Mouse (Mus musculus) cortical plate, adult 2 months (tissue): ENCODE results near the gene Clec2l.

ENCODE experiments used
- CTCF ChIP-seq: fragments of 200-500 bp; IDR thresholded peaks from 2 replicates; pipeline ENCODE4 v1.5.1; 2011; ENCODE audit warnings: mild to moderate bottlenecking, control low read depth, low read length; ENCODE audit not compliant: insufficient read depth; ENCODE audit errors: extremely low read depth
- POLR2A ChIP-seq: fragments of 200-500 bp; IDR thresholded peaks from 2 replicates; pipeline ENCODE4 v1.6.1; 2011; ENCODE audit warnings: mild to moderate bottlenecking, low read length, control low read depth; ENCODE audit not compliant: insufficient read depth; ENCODE audit errors: extremely low read depth

DNA sequence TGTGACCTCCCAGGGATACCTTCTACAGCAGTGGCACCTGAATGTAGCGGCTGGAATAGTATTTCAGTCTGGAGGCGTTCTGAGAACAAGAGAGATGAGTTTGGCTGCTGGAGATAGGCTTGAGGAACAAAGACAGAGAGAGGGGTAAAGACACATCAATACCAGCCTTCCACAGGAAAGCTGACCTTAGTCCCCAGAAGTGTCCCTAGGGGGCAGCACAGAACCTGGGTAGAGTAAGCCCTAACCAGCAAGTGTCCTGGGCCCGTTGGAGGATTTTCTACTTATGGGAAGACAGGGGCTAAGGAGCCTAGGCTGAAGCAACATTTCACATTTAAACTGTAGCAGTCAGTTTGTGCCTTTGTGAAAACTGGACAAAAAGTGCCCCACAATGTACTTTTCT lies 13.3 kb upstream of the Clec2l start:
- TF ChIP-seq POLR2A (no peak), CTCF (0 out of 2 replicates have a peak, but pooled peaks have one; percentile 1)
